Mouse (Mus musculus) left cerebral cortex, postnatal 14 days (tissue): ENCODE results near the gene Nr3c2. TPM values are rescaled to one million over a fixed set of nuclear protein-coding genes. Genes with fewer than 3 reads are reported as not detected.

Source experiments
- DNase-seq, 2 experiments: peaks; one replicate each; pipeline ENCODE4 v3.0.0; 2021 to 2022; ENCODE audit warnings: low spot score in 2 of 2, mixed read lengths in 1 of 2
- intact Hi-C: fragments of 180-260 bp; cut with DNase I; formaldehyde crosslinking; loops from one replicate; pipeline ENCODE4 v1.15.1; 2025
- total RNA-seq, 2 experiments: library from RNA; stranded (reverse); gene quantifications; 2 replicates each; pipeline ENCODE4 v1.2.3; 2021

The Nr3c2 gene
- total RNA-seq, 2 experiments from 2014 or later: 26.8 to 29.3 TPM

DNA sequence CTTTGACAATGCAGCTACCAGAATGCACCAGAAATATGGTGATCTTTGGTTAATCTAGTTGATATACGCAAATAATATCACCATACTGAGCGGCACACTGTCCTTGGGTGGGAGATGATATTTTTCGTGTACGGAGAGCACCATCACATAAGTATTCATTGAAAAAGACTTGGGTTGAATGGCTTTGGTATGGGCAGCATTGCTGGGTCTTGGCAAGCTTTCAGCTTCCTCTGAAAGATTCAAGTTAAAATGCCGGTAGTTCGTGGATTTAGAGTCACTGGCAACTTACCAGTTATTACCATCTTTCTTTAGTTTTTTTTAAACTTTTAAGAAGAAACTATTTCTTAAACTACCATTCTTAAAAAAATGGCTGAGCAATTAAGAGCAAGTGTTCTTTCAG is 315.9 kb downstream of the Nr3c2 start:
- DNase-seq: no peak

DNA sequence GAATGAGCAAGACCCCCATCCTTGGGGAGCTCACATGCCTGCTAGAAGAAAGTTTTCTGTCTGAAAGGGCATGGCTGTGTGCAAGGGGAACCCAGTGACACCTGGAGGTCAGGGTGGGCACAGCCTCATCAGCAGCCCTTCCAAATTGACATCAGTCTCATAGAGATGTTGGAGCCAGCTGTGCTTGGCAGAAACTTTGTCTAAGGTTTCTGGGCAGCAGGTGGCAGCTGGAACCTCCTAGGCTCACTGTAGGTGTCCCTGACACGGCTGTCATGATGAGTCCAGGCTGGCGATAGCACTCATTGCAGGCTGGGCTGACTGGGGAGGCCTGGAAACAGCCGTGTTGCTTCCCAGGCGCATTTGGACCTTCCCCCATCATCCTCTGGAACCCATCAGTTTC is 323.9 kb downstream of the Nr3c2 start:
- DNase-seq: no peak
- intact Hi-C loops: no loop called here

More for the DNA sequence above, 315.9 kb downstream of the Nr3c2 start:
- intact Hi-C loops: no loop called here

DNA sequence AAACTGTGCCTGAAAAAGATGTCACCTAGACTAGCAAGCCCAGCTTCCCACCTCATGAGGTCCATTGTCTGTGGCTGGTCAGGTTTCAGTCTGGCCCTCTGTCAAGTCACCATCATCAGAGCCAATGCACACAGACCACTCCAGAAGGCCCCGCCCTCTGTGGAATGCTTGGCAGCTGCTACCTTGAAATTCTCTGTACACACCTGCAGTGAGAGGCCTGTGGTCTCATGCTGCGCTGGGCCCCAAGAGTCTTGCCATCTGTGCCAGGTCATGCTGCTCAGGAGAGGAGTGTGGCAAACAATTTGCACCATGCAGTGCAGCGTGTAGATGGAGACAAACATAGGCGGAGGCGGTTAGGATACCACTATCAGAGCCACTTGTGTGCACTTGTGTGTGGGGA is 328.5 kb downstream of the Nr3c2 start:
- no peak for DNase-seq
- intact Hi-C loops: no loop called here

GRCm38 (mm10) chr8:77228688-77229087 is 329.4 kb downstream of the Nr3c2 start:
- intact Hi-C loops: no loop called here
- DNase-seq: no peak

- DNase-seq: no peak
- intact Hi-C loops: no loop called here
Measured at GRCm38 (mm10) chr8:77231211-77231610, 332.0 kb downstream of the Nr3c2 start.

DNA sequence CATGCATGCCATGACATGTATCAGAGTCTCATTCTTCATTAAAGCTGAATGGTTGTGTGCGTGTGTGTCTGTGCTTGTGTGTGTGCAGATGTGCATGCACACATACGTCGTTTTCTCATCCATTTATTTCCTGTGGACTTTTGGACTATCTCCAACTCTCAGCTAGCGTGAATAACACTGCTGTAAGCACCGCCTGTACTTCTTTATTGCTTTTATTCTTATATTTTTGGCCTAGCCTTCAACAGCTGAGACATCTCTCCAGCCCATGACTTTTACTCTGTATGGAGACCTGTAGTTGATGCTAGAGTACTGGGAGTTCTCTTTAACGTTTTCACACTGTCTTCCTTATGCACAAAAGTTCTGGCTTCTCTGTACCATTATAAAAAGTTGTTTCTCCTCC is 332.6 kb downstream of the Nr3c2 start:
- intact Hi-C loops: no loop called here
- no peak for DNase-seq

- DNase-seq: no peak
- intact Hi-C loops: no loop called here
Measured at GRCm38 (mm10) chr8:77232411-77232810, 333.2 kb downstream of the Nr3c2 start.

GRCm38 (mm10) chr8:77236701-77237100 is 337.5 kb downstream of the Nr3c2 start:
- no peak for DNase-seq
- intact Hi-C loops: no loop called here

DNA sequence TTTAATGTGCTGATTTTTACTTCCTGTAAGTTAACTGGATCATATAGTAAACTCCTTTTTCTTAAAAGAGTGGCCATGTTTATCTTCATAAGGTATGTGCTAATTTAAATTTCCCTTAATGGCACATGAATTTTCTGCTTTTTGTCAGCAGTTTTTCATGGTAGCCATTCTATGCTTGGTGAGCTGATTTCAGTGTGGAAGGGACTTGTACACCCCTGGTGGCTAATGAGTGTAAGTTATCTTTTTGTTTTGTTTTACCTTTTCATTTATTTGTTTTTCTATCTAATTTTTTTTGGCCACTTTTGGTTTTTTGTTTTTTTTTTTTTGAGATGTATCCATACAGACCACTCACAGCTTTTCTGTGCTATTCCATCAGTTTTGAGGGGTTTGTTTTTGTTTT is 340.2 kb downstream of the Nr3c2 start:
- intact Hi-C loops: no loop called here
- no peak for DNase-seq

DNA sequence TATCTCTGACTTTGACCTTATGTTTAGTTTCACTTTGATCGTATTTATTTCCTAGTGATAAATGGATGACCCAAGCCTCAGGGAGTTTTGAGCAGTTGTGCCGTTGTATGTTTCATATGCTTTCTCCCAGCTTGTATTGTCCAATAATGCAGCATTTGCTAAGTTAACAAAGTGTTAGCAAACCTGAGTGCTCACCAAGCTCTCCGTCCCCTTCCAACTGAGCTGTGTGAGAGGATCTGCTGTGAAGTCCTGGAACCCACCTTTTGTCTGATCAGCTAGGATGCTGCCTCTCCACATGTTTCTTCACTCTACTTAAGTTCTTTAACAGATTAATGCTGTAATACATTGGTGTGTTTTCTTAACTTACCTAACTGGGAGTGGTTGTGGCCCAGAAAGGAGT is 342.1 kb downstream of the Nr3c2 start:
- no peak for DNase-seq
- intact Hi-C loops: no loop called here

- intact Hi-C loops: no loop called here
- DNase-seq: no peak
Measured at GRCm38 (mm10) chr8:77250094-77250493, 350.9 kb downstream of the Nr3c2 start.

GRCm38 (mm10) chr8:77251134-77251533 is 351.9 kb downstream of the Nr3c2 start:
- intact Hi-C loops: no loop called here

DNA sequence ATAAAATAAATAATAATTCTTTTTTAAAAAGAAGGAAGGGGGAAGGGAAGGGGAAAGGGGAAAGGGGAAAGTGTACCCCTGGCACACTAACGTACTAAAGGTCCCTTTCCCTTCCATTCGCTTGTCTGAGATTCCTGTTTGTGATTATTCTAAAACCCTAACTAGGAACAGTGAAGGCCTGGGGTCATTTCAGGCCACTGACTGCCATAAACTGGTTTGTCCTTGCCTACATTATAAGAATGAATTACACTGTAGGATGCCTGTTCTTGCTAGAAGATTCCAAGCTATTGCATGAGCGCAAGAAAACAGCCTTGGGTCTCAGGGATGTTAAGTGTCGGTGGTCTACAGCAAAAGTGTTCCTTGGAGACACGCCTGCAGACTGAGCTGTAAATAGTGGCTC is 355.2 kb downstream of the Nr3c2 start:
- intact Hi-C loops: no loop called here
- no peak for DNase-seq

More at GRCm38 (mm10) chr8:77251134-77251533, 351.9 kb downstream of the Nr3c2 start:
- no peak for DNase-seq

GRCm38 (mm10) chr8:77256450-77257084 is 357.3 kb downstream of the Nr3c2 start:
- intact Hi-C loops: no loop called here
- DNase-seq: peak; percentile 64 to 88

DNA sequence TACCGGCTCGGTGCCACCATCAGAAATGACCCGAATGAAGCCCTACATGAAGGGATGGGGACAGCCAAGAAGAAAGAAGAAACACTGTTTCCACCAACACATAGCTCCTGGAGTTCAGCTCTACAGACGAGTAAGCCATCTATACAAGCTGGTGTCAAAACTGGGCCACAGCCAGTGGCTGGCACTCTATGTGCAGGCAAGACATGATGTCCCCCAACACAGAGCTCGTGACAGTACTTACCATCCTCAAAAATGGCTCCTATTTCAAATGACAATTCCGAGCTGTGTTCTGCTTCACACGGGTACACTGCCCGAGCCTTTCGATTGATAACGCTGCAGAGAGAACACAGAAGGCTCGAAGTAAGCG is 357.8 kb downstream of the Nr3c2 start:
- peak in 1 of 2 experiments; percentile 48 for DNase-seq
- intact Hi-C loops: no loop called here

GRCm38 (mm10) chr8:77261215-77261614 is 362.0 kb downstream of the Nr3c2 start:
- DNase-seq: no peak
- intact Hi-C loops: no loop called here

DNA sequence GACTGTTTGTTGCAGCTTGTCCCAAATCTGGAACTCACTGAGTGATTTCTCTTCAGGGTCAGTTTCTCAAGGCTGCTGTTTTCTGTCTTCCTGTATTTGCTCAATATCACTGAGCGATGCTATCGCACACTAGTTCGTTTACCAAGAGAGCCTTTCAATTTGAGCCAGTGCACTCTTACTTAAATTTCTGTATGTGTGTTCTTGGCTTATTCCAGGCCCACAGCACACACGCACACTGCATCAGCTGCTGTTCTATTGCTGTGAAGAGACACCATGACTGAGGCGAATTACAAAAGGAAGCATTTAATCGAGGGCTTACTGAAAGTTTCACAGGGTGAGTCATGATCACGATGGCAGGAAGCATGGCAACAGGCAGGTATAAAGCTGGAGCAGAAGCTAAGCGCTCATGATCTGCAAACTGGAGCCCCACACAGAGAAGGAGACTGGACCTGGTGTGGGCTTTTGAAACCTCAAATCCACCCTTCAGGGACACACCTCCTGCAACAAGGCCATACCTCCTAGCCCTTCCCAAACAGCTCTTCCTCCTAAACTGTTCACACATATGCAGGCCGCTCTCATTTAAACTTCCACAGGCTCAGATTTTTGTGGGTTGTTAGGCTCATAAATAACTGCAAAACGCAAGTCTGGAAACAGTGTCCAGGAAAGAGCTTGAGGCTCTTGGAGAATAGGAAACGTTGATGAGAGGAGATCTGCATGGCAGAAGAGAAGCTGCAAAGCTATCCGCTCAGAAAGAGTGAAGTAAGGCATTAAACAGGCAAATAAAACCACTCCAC is 363.2 kb downstream of the Nr3c2 start:
- no peak for DNase-seq
- intact Hi-C loops: no loop called here

- no peak for DNase-seq
- intact Hi-C loops: no loop called here
Measured at GRCm38 (mm10) chr8:77267941-77268405, 368.7 kb downstream of the Nr3c2 start.

DNA sequence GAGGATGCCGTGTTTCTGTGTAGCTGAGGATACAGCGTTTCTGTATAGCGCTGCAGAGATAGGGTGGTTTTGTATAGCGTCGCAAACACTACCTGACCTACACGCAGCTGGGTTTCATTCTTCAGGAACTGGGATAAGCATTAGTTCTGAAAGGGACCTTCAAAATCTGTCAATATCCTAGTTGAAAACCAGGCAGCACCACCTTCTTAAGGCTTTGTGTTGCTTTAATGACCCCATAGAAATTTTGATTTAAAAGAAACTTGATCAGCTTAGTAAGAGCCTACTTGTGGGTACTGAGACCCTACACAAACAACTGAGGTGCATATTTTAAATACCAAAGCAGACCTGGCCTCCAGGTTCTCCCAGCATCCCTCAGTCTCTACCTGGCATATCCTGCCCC is 372.9 kb downstream of the Nr3c2 start:
- DNase-seq: no peak
- intact Hi-C loops: no loop called here

GRCm38 (mm10) chr8:77275571-77275970 is 376.3 kb downstream of the Nr3c2 start:
- intact Hi-C loops: no loop called here
- DNase-seq: no peak

DNA sequence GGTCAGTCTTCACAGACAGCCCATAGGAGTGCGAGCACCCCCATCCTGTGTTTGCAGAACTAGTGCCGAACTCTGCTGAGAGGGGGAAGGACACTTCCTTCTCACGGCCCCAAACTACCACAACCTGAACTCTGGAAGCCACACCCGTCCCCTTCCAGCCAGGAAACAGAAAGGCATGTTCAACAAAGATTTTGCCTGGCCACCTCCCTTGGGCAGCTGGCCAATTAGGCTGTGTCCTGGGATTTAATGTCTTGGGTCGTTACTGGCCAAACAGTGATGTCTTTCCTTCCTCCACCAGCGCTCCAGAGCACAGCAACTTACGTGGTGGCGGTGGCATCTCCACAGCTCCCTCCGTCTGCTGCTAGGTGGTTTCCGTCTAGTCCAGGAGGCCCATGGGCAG is 377.6 kb downstream of the Nr3c2 start:
- intact Hi-C loops: no loop called here
- no peak for DNase-seq
